Mouse (Mus musculus) neural tube, embryonic 11.5 days (tissue): ENCODE data around the gene Myo5c. TPM values are rescaled to one million over a fixed set of nuclear protein-coding genes. Genes with fewer than 3 reads are reported as not detected.
"Not testable (repeated sequence)": the region's sequence is repeated elsewhere in the genome, so short reads cannot be mapped to it uniquely, and the experiment has no call there.

Experiments used
- ATAC-seq: fragments of 200-750 bp; cut with Nextera tagmentation; 2 replicates; pipeline ENCODE4 v1.8.0; 2017; ENCODE audit warnings: moderate number of reproducible peaks, mild to moderate bottlenecking, moderate TSS enrichment, moderate library complexity; ENCODE audit not compliant: insufficient read depth, low FRiP score, low TSS enrichment
- DNase-seq: peaks from one replicate; pipeline ENCODE4 v3.0.0-alpha.2; 2015; ENCODE audit warnings: low spot score
- H3K27ac ChIP-seq: fragments of 300-500 bp; sonication (generic); 2 replicates; pipeline ENCODE4 v1.5.1; 2014; ENCODE audit warnings: low read depth, mild to moderate bottlenecking, low read length
- H3K27me3 ChIP-seq: fragments of 300-500 bp; sonication (generic); 2 replicates; pipeline ENCODE4 v1.6.1; 2014; ENCODE audit warnings: mild to moderate bottlenecking, low read length, mixed read lengths; ENCODE audit not compliant: control insufficient read depth, insufficient read depth
- H3K36me3 ChIP-seq: fragments of 300-500 bp; sonication (generic); 2 replicates; pipeline ENCODE4 v1.6.1; 2014; ENCODE audit warnings: mild to moderate bottlenecking, low read length, moderate library complexity, mixed read lengths; ENCODE audit not compliant: control insufficient read depth, insufficient read depth
- H3K4me1 ChIP-seq: fragments of 300-500 bp; sonication (generic); 2 replicates; pipeline ENCODE4 v1.6.1; 2014; ENCODE audit warnings: low read length, mixed read lengths; ENCODE audit not compliant: control insufficient read depth, insufficient read depth
- H3K4me2 ChIP-seq: fragments of 300-500 bp; sonication (generic); 2 replicates; pipeline ENCODE4 v1.6.1; 2014; ENCODE audit warnings: low read depth, mild to moderate bottlenecking, moderate library complexity
- H3K4me3 ChIP-seq: fragments of 300-500 bp; sonication (generic); 2 replicates; pipeline ENCODE4 v1.5.1; 2014; ENCODE audit warnings: low read depth, low read length
- H3K9ac ChIP-seq: fragments of 300-500 bp; sonication (generic); 2 replicates; pipeline ENCODE4 v1.6.1; 2014; ENCODE audit warnings: mild to moderate bottlenecking, low read length
- H3K9me3 ChIP-seq: fragments of 300-500 bp; sonication (generic); 2 replicates; pipeline ENCODE4 v1.6.1; 2016; ENCODE audit warnings: low read length; ENCODE audit not compliant: control insufficient read depth
- WGBS: fragments of 180-500 bp; shearing (Covaris S2); extraction: QIAGEN DNeasy Blood & Tissue Kit; methylation state at CpG from one replicate; pipeline ENCODE4 v1.1.7; 2014; 5-methylcytosine and 5-hydroxymethylcytosine counted together
- polyA plus RNA-seq: library from polyadenylated mRNA; unstranded; fragments of >200 nt; fragmentation: Nextera tagmentation; extraction: Ambion mirVana; gene quantifications from 2 replicates; pipeline ENCODE4 v1.2.1, GENCODE M21; 2014

Gene Myo5c
- polyA plus RNA-seq, 1 experiment from 2014 or later: 0.36 TPM

DNA sequence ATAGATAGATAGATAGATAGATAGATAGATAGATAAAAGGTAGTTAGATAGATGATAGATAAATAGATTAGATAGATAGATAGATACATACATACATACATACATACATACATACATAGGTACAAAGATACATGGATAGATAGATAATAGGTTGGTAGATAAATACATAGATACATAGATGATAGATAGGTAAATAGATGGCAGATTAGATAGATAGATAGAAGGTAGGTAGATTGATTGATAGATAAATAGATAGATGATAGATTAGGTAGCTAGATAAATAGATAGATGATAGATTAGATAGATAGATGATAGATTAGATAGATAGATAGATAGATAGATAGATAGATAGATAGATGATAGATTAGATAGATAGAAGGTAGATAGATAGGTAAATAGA, 17.1 kb downstream of the Myo5c start:
- no peaks in the 10 kb centered on the region for H3K27me3 ChIP-seq
- H3K27ac ChIP-seq: no peak overlapping the region
- DNase-seq: no peak
- no peaks in the 10 kb centered on the region for H3K9me3 ChIP-seq
- H3K36me3 ChIP-seq: no peaks in the 10 kb centered on the region
- no peak for ATAC-seq
- H3K4me1 ChIP-seq: 0 out of 2 replicates have a peak, but pooled peaks cover 2% of the 10 kb centered on the region
- no peak overlapping the region for H3K4me3 ChIP-seq
- no peak overlapping the region for H3K4me2 ChIP-seq
- H3K9ac ChIP-seq: no peak overlapping the region

DNA sequence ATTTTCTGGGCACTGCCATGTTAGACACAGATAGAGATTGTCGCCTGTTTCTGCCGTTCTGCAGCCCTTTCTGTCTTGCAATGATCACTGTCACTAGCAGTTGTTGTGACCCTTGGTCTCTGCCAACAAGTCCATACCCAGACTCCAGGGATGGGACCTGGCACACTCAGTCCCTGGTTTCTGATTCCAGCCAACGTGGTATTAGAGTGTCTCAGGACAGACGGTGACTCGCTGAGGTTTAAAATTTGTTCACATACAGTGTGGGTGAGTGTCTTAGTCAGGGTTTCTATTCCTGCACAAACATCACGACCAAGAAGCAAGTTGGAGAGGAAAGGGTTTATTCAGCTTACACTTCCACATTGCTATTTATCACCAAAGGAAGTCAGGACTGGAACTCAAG, 21.3 kb downstream of the Myo5c start:
- 71% methylated on average over 6 of the region's 6 CpGs for WGBS
- not testable (repeated sequence) for H3K4me3 ChIP-seq, H3K4me1 ChIP-seq, DNase-seq, H3K4me2 ChIP-seq, H3K9ac ChIP-seq, H3K27me3 ChIP-seq, ATAC-seq, H3K27ac ChIP-seq, H3K36me3 ChIP-seq, H3K9me3 ChIP-seq

DNA sequence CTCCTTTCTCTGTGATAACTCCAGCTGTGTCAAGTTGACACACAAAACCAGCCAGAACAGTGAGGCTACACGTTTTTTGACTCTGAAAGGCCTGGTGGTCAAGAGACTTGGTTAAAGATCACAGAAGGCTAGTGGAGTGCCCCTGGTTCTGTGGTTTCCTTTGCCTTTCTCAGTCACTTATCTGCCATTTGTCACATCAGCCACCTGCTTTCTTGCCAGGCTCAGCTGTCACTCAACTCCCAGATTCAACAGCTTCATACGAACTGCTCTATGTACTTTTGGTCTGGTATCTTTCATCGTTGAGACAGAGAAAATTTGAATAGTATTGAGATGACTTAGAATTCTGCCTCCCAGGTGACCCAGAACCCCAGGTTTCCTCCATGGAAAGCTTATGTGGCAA, 21.9 kb downstream of the Myo5c start:
- Histone ChIP-seq H3K27ac (no peak overlapping the region), H3K9me3 (no peaks in the 10 kb centered on the region), H3K36me3 (no peaks in the 10 kb centered on the region), H3K9ac (no peak overlapping the region), H3K4me2 (no peak overlapping the region), H3K4me1 (peaks cover 3% of the 10 kb centered on the region; the same call in 1 of the 2 replicates), H3K27me3 (no peaks in the 10 kb centered on the region), H3K4me3 (no peak overlapping the region)
- 58% methylated on average over 3 of the region's 3 CpGs for WGBS
- ATAC-seq: no peak
- DNase-seq: no peak

DNA sequence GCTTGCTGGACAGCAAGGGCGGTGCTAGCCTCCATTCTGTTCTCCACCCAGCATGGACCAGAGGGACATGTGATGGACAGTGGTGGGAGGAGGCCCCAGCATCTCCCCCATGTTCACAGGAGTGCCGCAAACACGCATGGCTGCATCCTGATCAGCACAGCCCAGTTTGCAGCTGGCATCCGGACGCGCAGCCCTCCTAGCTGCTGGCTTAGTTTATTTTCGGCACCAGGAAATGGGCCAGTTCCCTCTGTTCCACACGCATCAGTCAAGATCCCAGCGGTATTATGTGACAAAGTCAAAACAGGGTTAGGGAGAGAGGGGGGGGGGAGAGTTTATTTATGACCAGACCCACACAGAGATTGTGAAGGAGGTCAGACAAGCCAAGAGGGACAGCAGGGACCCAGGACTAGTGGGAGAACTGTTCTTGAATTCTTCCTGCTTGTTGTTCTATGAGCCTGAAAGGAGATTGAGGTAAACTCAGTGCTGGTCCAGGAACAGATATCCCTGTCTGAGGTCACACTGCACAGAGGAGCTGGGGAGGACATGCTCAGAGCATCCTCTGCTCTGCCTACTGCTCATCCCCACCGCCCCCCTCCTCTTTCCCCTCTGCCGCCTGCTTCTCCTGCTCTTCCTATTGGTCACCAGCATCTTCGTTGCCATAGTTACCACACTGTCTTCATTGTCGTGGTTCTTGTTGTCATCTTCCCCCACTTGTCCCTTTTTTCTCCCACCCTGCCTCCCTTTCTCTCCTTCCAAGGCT, 22.6 kb downstream of the Myo5c start:
- Histone ChIP-seq H3K4me3 (no peak overlapping the region), H3K4me1 (peaks cover 3% of the 10 kb centered on the region; the same call in 1 of the 2 replicates), H3K4me2 (no peak overlapping the region), H3K36me3 (no peaks in the 10 kb centered on the region), H3K27me3 (no peaks in the 10 kb centered on the region), H3K27ac (0 out of 2 replicates have a peak overlapping the region, but pooled peaks have one; percentile 45), H3K9ac (no peak overlapping the region), H3K9me3 (no peaks in the 10 kb centered on the region)
- 57% methylated on average over 13 of the region's 13 CpGs for WGBS
- ATAC-seq (peak; percentile 85), DNase-seq (no peak)

DNA sequence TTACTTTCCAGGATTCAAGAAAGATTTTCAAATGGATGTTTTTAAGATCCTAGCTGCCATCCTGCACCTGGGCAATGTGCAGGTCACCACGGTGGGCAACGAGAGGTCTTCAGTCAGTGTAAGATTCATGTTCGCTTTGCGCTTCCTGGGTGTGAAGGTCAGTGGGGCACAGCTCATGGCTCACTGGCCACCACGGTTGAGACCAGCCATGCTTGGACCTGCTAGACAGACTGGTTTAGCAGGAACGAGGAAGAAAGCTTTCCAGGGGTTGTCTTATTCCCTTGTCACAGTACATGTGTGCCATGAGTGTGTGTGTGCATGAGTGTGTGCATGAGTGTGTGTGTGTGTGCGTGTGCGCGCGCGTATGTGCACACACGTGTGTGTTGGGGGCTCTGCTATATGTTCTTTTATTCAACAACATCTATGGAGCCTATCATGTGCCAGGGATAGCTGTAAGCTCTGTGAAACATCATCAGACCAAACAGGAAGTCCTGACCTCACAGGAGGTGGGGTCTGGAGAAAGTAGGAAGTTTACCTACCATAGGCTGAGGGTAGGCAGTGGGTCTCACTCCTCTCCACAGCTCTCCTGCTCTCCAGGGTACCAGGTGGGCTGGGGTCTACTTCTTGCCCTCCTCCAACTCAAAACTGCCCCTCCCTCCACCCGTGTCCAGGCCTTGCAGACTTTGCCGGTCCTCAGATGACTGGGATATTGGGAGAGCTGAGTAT, 24.2 kb downstream of the Myo5c start:
- 87% methylated on average over 14 of the region's 14 CpGs for WGBS
- no peaks in the 10 kb centered on the region for H3K27me3 ChIP-seq
- H3K27ac ChIP-seq: no peak overlapping the region
- no peaks in the 10 kb centered on the region for H3K9me3 ChIP-seq
- no peak overlapping the region for H3K9ac ChIP-seq
- no peaks in the 10 kb centered on the region for H3K36me3 ChIP-seq
- H3K4me1 ChIP-seq: peaks cover 6% of the 10 kb centered on the region
- no peak overlapping the region for H3K4me3 ChIP-seq
- no peak overlapping the region for H3K4me2 ChIP-seq
- no peak for ATAC-seq
- no peak for DNase-seq

DNA sequence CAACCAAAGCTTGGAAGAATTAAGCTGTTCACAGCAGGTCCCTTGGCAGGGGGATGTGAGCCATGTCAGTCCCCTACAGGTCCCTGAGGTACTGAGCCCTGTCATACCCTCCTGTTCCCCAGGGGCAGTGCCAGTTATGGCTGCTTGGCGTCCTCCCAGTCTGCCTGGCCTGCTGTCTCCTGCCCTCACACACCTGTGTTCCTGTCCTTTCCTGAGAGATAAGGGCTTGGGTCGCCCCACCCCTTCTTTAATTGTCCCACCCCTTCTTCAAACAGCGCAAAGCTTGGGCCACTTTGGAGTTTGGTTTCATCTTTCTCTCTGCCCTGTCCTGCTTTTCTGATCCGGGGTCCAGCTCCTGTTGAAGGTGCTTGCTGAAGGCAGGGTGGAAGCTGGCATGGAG, 27.0 kb downstream of the Myo5c start:
- no peak overlapping the region for H3K4me3 ChIP-seq
- 82% methylated on average over 4 of the region's 4 CpGs for WGBS
- H3K4me1 ChIP-seq: peaks cover 16% of the 10 kb centered on the region

DNA sequence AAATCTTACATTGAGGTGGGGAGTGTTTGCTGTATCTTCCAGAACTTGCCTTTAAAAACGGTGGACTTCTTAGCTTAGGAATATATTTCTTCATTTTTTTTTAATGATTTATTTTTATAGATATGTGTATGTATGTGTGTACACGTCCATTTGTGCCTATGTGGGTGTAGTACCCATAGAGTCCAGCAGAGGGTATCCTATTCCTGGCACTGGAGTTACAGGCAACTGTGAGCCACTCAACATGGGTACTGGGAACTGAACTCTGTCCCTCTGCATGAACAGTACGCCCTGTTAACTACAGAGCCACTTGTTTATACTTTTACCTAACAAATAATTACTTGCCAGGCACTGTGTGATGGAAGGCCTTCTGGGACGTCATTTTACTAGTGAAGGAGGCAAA, 27.8 kb downstream of the Myo5c start:
- no peak for ATAC-seq
- H3K4me3 ChIP-seq: no peak overlapping the region
- 92% methylated on average over 4 of the region's 4 CpGs for WGBS

More for the DNA sequence above, 27.0 kb downstream of the Myo5c start:
- Histone ChIP-seq H3K27ac (no peak overlapping the region), H3K27me3 (no peaks in the 10 kb centered on the region), H3K36me3 (no peaks in the 10 kb centered on the region), H3K9me3 (no peaks in the 10 kb centered on the region), H3K4me2 (no peak overlapping the region), H3K9ac (no peak overlapping the region)
- ATAC-seq (no peak), DNase-seq (no peak)

DNA sequence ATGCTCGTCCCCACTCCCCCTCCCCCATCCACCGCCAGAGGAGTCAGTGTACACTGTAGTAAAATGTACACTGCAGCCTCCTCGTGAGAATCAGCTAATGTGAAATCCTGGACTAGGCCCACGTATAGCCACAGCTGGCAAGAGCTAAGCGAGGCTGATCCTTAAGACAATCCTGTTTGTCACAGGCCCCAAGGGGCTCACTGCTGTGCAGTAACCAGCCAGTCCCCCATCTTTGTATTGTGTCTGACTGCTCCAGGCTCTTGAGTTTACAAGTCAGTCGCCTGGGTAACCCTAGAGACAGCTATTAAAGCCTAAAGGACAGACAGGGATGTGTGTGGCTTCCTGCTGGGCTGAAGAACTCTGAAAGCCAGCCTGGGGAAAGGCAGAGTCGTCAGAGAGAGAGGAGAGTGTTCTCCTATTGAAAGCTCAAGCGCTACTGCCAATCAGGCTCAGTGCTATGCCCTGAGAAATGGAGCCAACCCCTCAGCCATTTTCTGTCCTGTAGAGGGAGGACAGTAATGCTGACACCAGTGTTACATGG, 29.6 kb downstream of the Myo5c start:
- Histone ChIP-seq H3K27ac (peak overlapping the region; percentile 54), H3K4me2 (no peak overlapping the region), H3K9ac (peak overlapping the region; percentile 12; the same call in 1 of the 2 replicates), H3K36me3 (no peaks in the 10 kb centered on the region), H3K4me3 (no peak overlapping the region), H3K9me3 (no peaks in the 10 kb centered on the region), H3K27me3 (no peaks in the 10 kb centered on the region), H3K4me1 (peaks cover 13% of the 10 kb centered on the region)
- DNase-seq: peak; percentile 68
- peak; percentile 91 for ATAC-seq
- 6% methylated on average over 8 of the region's 8 CpGs for WGBS

More for the DNA sequence above, 27.8 kb downstream of the Myo5c start:
- no peak for DNase-seq
- no peak overlapping the region for H3K9ac ChIP-seq
- H3K27ac ChIP-seq: no peak overlapping the region
- no peaks in the 10 kb centered on the region for H3K27me3 ChIP-seq
- no peaks in the 10 kb centered on the region for H3K36me3 ChIP-seq
- peaks cover 13% of the 10 kb centered on the region for H3K4me1 ChIP-seq
- H3K9me3 ChIP-seq: no peaks in the 10 kb centered on the region
- no peak overlapping the region for H3K4me2 ChIP-seq
